Mouse (Mus musculus) liver, embryonic 11.5 days (tissue): ENCODE measurements at regions not wholly inside any gene's neighbourhood (a gene's known extent, or its start where the extent isn't known, plus 50 kb on each side); places are given as distances from the start of the nearest gene placed in this dataset.

Experiments used
- ATAC-seq: fragments of 200-750 bp; cut with Nextera tagmentation; replicated peaks from 2 replicates; pipeline ENCODE4 v1.8.0; 2017; ENCODE audit warnings: moderate number of reproducible peaks, mild to moderate bottlenecking, moderate TSS enrichment, moderate library complexity; ENCODE audit not compliant: low FRiP score
- DNase-seq: peaks from one replicate; pipeline ENCODE4 v3.0.0-alpha.2; 2017; ENCODE audit warnings: low spot score
- H3K27ac ChIP-seq: fragments of 300-500 bp; sonication (generic); 2 replicates; pipeline ENCODE4 v1.5.1; 2014; ENCODE audit warnings: mild to moderate bottlenecking, low read depth, low read length, control low read depth
- H3K27me3 ChIP-seq: fragments of 300-500 bp; sonication (generic); replicated peaks from 2 replicates; pipeline ENCODE4 v1.6.1; 2014; ENCODE audit warnings: low read length, mixed read lengths; ENCODE audit not compliant: control insufficient read depth, insufficient read depth
- H3K36me3 ChIP-seq: fragments of 300-500 bp; sonication (generic); 2 replicates; pipeline ENCODE4 v1.6.1; 2014; ENCODE audit warnings: mild to moderate bottlenecking, low read length, moderate library complexity, mixed read lengths; ENCODE audit not compliant: control insufficient read depth, insufficient read depth
- H3K4me1 ChIP-seq: fragments of 300-500 bp; sonication (generic); replicated peaks from 2 replicates; pipeline ENCODE4 v1.6.1; 2014; ENCODE audit warnings: low read length, mixed read lengths; ENCODE audit not compliant: control insufficient read depth, insufficient read depth
- H3K4me2 ChIP-seq: fragments of 300-500 bp; sonication (generic); 2 replicates; pipeline ENCODE4 v1.6.1; 2014; ENCODE audit warnings: mild to moderate bottlenecking, control low read depth, moderate library complexity
- H3K4me3 ChIP-seq: fragments of 300-500 bp; sonication (generic); 2 replicates; pipeline ENCODE4 v1.5.1; 2014; ENCODE audit warnings: low read depth, low read length, control low read depth
- H3K9ac ChIP-seq: fragments of 300-500 bp; sonication (generic); 2 replicates; pipeline ENCODE4 v1.6.1; 2014; ENCODE audit warnings: low read depth, low read length, control low read depth
- H3K9me3 ChIP-seq: fragments of 300-500 bp; sonication (generic); 2 replicates; pipeline ENCODE4 v1.6.1; 2016; ENCODE audit warnings: low read length, inconsistent platforms, mixed read lengths; ENCODE audit not compliant: control insufficient read depth
- WGBS: fragments of 180-500 bp; shearing (Covaris S2); extraction: QIAGEN DNeasy Blood & Tissue Kit; methylation state at CpG from one replicate; pipeline ENCODE4 v1.1.7; 2014; 5-methylcytosine and 5-hydroxymethylcytosine counted together

- Histone ChIP-seq H3K27me3 (no peaks in the 10 kb centered on the region), H3K4me3 (no peak overlapping the region), H3K9ac (no peak overlapping the region), H3K4me2 (no peak overlapping the region), H3K4me1 (no peaks in the 10 kb centered on the region), H3K36me3 (no peaks in the 10 kb centered on the region), H3K27ac (no peak overlapping the region), H3K9me3 (no peaks in the 10 kb centered on the region; the same call in 1 of the 2 replicates)
- ATAC-seq (no peak), DNase-seq (no peak)
- 50% methylated on average over 1 of the region's 1 CpGs for WGBS
Measured at GRCm38 (mm10) chr14:100720667-100721066, 436.2 kb upstream of the Klf12 start.

- DNase-seq (no peak), ATAC-seq (no peak)
- H3K27me3 ChIP-seq = no peaks in the 10 kb centered on the region
- H3K4me1 ChIP-seq = no peaks in the 10 kb centered on the region
- 78% methylated on average over 2 of the region's 2 CpGs for WGBS
- H3K9me3 ChIP-seq = no peaks in the 10 kb centered on the region; the same call in 1 of the 2 replicates
- H3K4me3 ChIP-seq = no peak overlapping the region
- no peak overlapping the region for H3K4me2 ChIP-seq
- no peak overlapping the region for H3K9ac ChIP-seq
- no peaks in the 10 kb centered on the region for H3K36me3 ChIP-seq
- H3K27ac ChIP-seq = no peak overlapping the region
Measured at GRCm38 (mm10) chr14:100714952-100715351, 430.5 kb upstream of the Klf12 start.

- Histone ChIP-seq H3K36me3 (no peaks in the 10 kb centered on the region), H3K9ac (no peak overlapping the region), H3K9me3 (no peaks in the 10 kb centered on the region; the same call in 1 of the 2 replicates), H3K4me3 (no peak overlapping the region), H3K4me2 (no peak overlapping the region), H3K4me1 (no peaks in the 10 kb centered on the region), H3K27me3 (no peaks in the 10 kb centered on the region), H3K27ac (no peak overlapping the region)
- ATAC-seq (no peak), DNase-seq (no peak)
- 82% methylated on average over 4 of the region's 4 CpGs for WGBS
Measured at GRCm38 (mm10) chr14:100713999-100714471, 429.6 kb upstream of the Klf12 start.

GRCm38 (mm10) chr14:100713592-100713991 is 429.1 kb upstream of the Klf12 start:
- 88% methylated on average over 6 of the region's 6 CpGs for WGBS
- Histone ChIP-seq H3K9ac (no peak overlapping the region), H3K27me3 (no peaks in the 10 kb centered on the region), H3K36me3 (no peaks in the 10 kb centered on the region), H3K4me1 (no peaks in the 10 kb centered on the region), H3K27ac (no peak overlapping the region), H3K4me3 (no peak overlapping the region), H3K9me3 (no peaks in the 10 kb centered on the region; the same call in 1 of the 2 replicates), H3K4me2 (no peak overlapping the region)
- no peak for DNase-seq
- no peak for ATAC-seq

- Histone ChIP-seq H3K4me3 (no peak overlapping the region), H3K4me2 (no peak overlapping the region), H3K9ac (no peak overlapping the region), H3K4me1 (no peaks in the 10 kb centered on the region), H3K9me3 (no peaks in the 10 kb centered on the region), H3K27me3 (no peaks in the 10 kb centered on the region), H3K36me3 (no peaks in the 10 kb centered on the region), H3K27ac (no peak overlapping the region)
- ATAC-seq = no peak
- WGBS = 56% methylated on average over 9 of the region's 9 CpGs
- DNase-seq = no peak
Measured at GRCm38 (mm10) chr14:100665361-100665955, 381.0 kb upstream of the Klf12 start.

- no peak overlapping the region for H3K9ac ChIP-seq
- no peaks in the 10 kb centered on the region for H3K36me3 ChIP-seq
- H3K4me3 ChIP-seq = no peak overlapping the region
- ATAC-seq (no peak), DNase-seq (no peak)
- 73% methylated on average over 3 of the region's 3 CpGs for WGBS
- H3K9me3 ChIP-seq = no peaks in the 10 kb centered on the region
- no peak overlapping the region for H3K4me2 ChIP-seq
- H3K27ac ChIP-seq = no peak overlapping the region
- no peaks in the 10 kb centered on the region for H3K4me1 ChIP-seq
- H3K27me3 ChIP-seq = no peaks in the 10 kb centered on the region
Measured at GRCm38 (mm10) chr14:100664180-100664579, 379.7 kb upstream of the Klf12 start.

- Histone ChIP-seq H3K4me3 (no peak overlapping the region), H3K36me3 (no peaks in the 10 kb centered on the region), H3K27me3 (no peaks in the 10 kb centered on the region), H3K4me2 (no peak overlapping the region), H3K9ac (no peak overlapping the region), H3K27ac (no peak overlapping the region), H3K9me3 (no peaks in the 10 kb centered on the region), H3K4me1 (no peaks in the 10 kb centered on the region)
- no peak for DNase-seq
- no peak for ATAC-seq
- WGBS = 57% methylated on average over 2 of the region's 2 CpGs
Measured at GRCm38 (mm10) chr14:100642076-100642475, 357.6 kb upstream of the Klf12 start.

GRCm38 (mm10) chr14:100634521-100634920 is 350.0 kb upstream of the Klf12 start:
- no peaks in the 10 kb centered on the region for H3K27me3 ChIP-seq
- WGBS = 79% methylated on average over 6 of the region's 6 CpGs

GRCm38 (mm10) chr14:100631676-100632075 is 347.2 kb upstream of the Klf12 start:
- no peaks in the 10 kb centered on the region for H3K36me3 ChIP-seq
- 63% methylated on average over 1 of the region's 1 CpGs for WGBS
- no peak for DNase-seq

More at GRCm38 (mm10) chr14:100634521-100634920, 350.0 kb upstream of the Klf12 start:
- no peak overlapping the region for H3K9ac ChIP-seq
- no peak overlapping the region for H3K4me3 ChIP-seq
- ATAC-seq = no peak
- H3K27ac ChIP-seq = no peak overlapping the region
- H3K4me2 ChIP-seq = no peak overlapping the region
- H3K36me3 ChIP-seq = no peaks in the 10 kb centered on the region
- no peaks in the 10 kb centered on the region for H3K9me3 ChIP-seq
- no peak for DNase-seq
- H3K4me1 ChIP-seq = no peaks in the 10 kb centered on the region

More at GRCm38 (mm10) chr14:100631676-100632075, 347.2 kb upstream of the Klf12 start:
- Histone ChIP-seq H3K27me3 (no peaks in the 10 kb centered on the region), H3K4me3 (no peak overlapping the region), H3K4me1 (no peaks in the 10 kb centered on the region), H3K9me3 (no peaks in the 10 kb centered on the region), H3K9ac (no peak overlapping the region), H3K27ac (no peak overlapping the region), H3K4me2 (no peak overlapping the region)
- no peak for ATAC-seq
